Mouse (Mus musculus) liver, adult 2 months (tissue): ENCODE measurements around the gene St7.

ENCODE experiments used
- CTCF ChIP-seq: fragments of 200-500 bp; IDR thresholded peaks from 2 replicates; pipeline ENCODE4 v1.5.1; 2011; ENCODE audit warnings: low read depth, low read length, control low read depth
- POLR2A ChIP-seq: fragments of 200-500 bp; IDR thresholded peaks from 2 replicates; pipeline ENCODE4 v1.6.1; 2011; ENCODE audit warnings: low read length, control low read depth; ENCODE audit not compliant: insufficient read depth; ENCODE audit errors: extremely low read depth

GRCm38 (mm10) chr6:17824735-17825134 is 132.0 kb downstream of the St7 start:
- TF ChIP-seq CTCF (no peak), POLR2A (no peak)
